Mouse (Mus musculus): ENCODE results near the gene Ist1. TPM values are rescaled to one million over a fixed set of nuclear protein-coding genes. Genes with fewer than 3 reads are reported as not detected.

Gene Ist1
- polyA plus RNA-seq, 1 experiment, result 44.1 TPM

GRCm38 (mm10) chr8:109734018-109734417, 41.0 kb upstream of the Ist1 start:
- H3K4me3 ChIP-seq, result no peak overlapping the region
- H3K27me3 ChIP-seq (ENCODE audit: control insufficient read depth, insufficient read depth, insufficient read length), result no peaks in the 10 kb centered on the region
- no peak for TF ChIP-seq TCF3 (IDR thresholded peaks at IDR 0.05; ENCODE audit: insufficient read length, low read depth)
- TF ChIP-seq MYOG (IDR thresholded peaks at IDR 0.05; ENCODE audit: control insufficient read depth in 1 of 3, insufficient read depth in 1 of 3, insufficient read length in 2 of 3, low read depth in 2 of 3), result no peak
- TF ChIP-seq MYOD1 (IDR thresholded peaks at IDR 0.05; ENCODE audit: control insufficient read depth in 1 of 3, insufficient read length in 2 of 3, low read depth in 2 of 3), result no peak
- no peak for TF ChIP-seq E2F4 (IDR thresholded peaks at IDR 0.05; ENCODE audit: insufficient read depth)
- TF ChIP-seq POLR2AphosphoS2 (IDR thresholded peaks at IDR 0.05; ENCODE audit: insufficient read length, low read depth), result no peak
- TF ChIP-seq TCF12 (IDR thresholded peaks at IDR 0.05; ENCODE audit: insufficient read depth, poor library complexity, severe bottlenecking), result no peak
- TF ChIP-seq POLR2A (IDR thresholded peaks at IDR 0.05; ENCODE audit: insufficient read length, low read depth), result no peak
- no peak for TF ChIP-seq SRF (IDR thresholded peaks at IDR 0.05; ENCODE audit: control insufficient read depth, insufficient read length, low read depth)
- TF ChIP-seq CEBPB (IDR thresholded peaks at IDR 0.05; ENCODE audit: insufficient read depth, poor library complexity, severe bottlenecking), result no peak
- no peak for TF ChIP-seq USF1 (IDR thresholded peaks at IDR 0.05; ENCODE audit: low read depth)
- no peak for TF ChIP-seq MAX (IDR thresholded peaks at IDR 0.05; ENCODE audit: low read depth)
- no peak for TF ChIP-seq REST (IDR thresholded peaks at IDR 0.05; ENCODE audit: insufficient read depth, insufficient read length)
- peaks cover 24% of the 10 kb centered on the region for H3K79me2 ChIP-seq (ENCODE audit: control insufficient read depth, insufficient read depth)
- H3K4me2 ChIP-seq (ENCODE audit: low read depth), result no peak overlapping the region
- H3ac ChIP-seq (ENCODE audit: control insufficient read depth, insufficient read length), result no peak overlapping the region
- H3K36me3 ChIP-seq (ENCODE audit: control insufficient read depth, insufficient read depth), result peaks cover 9% of the 10 kb centered on the region

- no peaks in the 10 kb centered on the region for H3K27me3 ChIP-seq (ENCODE audit: control insufficient read depth, insufficient read depth, insufficient read length)
- H3K79me2 ChIP-seq (ENCODE audit: control insufficient read depth, insufficient read depth), result peaks cover 12% of the 10 kb centered on the region
- peaks cover 10% of the 10 kb centered on the region for H3K36me3 ChIP-seq (ENCODE audit: control insufficient read depth, insufficient read depth)
- H3K4me2 ChIP-seq (ENCODE audit: low read depth), result no peak overlapping the region
- no peak overlapping the region for H3K4me3 ChIP-seq
- H3ac ChIP-seq (ENCODE audit: control insufficient read depth, insufficient read length), result no peak overlapping the region
- TF ChIP-seq CEBPB (IDR thresholded peaks at IDR 0.05; ENCODE audit: insufficient read depth, poor library complexity, severe bottlenecking) (no peak), TCF3 (IDR thresholded peaks at IDR 0.05; ENCODE audit: insufficient read length, low read depth) (no peak), SRF (IDR thresholded peaks at IDR 0.05; ENCODE audit: control insufficient read depth, insufficient read length, low read depth) (no peak), MYOG (IDR thresholded peaks at IDR 0.05; ENCODE audit: control insufficient read depth in 1 of 3, insufficient read depth in 1 of 3, insufficient read length in 2 of 3, low read depth in 2 of 3) (no peak), POLR2A (IDR thresholded peaks at IDR 0.05; ENCODE audit: insufficient read length, low read depth) (no peak), TCF12 (IDR thresholded peaks at IDR 0.05; ENCODE audit: insufficient read depth, poor library complexity, severe bottlenecking) (no peak), MAX (IDR thresholded peaks at IDR 0.05; ENCODE audit: low read depth) (no peak), E2F4 (IDR thresholded peaks at IDR 0.05; ENCODE audit: insufficient read depth) (no peak), POLR2AphosphoS2 (IDR thresholded peaks at IDR 0.05; ENCODE audit: insufficient read length, low read depth) (no peak), REST (IDR thresholded peaks at IDR 0.05; ENCODE audit: insufficient read depth, insufficient read length) (no peak), MYOD1 (IDR thresholded peaks at IDR 0.05; ENCODE audit: control insufficient read depth in 1 of 3, insufficient read length in 2 of 3, low read depth in 2 of 3) (no peak), USF1 (IDR thresholded peaks at IDR 0.05; ENCODE audit: low read depth) (no peak)
These were observed 38.0 kb upstream of the Ist1 start for GRCm38 (mm10) chr8:109731012-109731411.

GRCm38 (mm10) chr8:109725106-109725505, 32.0 kb upstream of the Ist1 start:
- Histone ChIP-seq H3K27me3 (ENCODE audit: control insufficient read depth, insufficient read depth, insufficient read length) (no peaks in the 10 kb centered on the region), H3K36me3 (ENCODE audit: control insufficient read depth, insufficient read depth) (peaks cover 41% of the 10 kb centered on the region), H3K4me2 (ENCODE audit: low read depth) (no peak overlapping the region), H3K79me2 (ENCODE audit: control insufficient read depth, insufficient read depth) (no peaks in the 10 kb centered on the region), H3ac (ENCODE audit: control insufficient read depth, insufficient read length) (no peak overlapping the region), H3K4me3 (no peak overlapping the region)
- TF ChIP-seq MAX (IDR thresholded peaks at IDR 0.05; ENCODE audit: low read depth) (no peak), TCF3 (IDR thresholded peaks at IDR 0.05; ENCODE audit: insufficient read length, low read depth) (no peak), E2F4 (IDR thresholded peaks at IDR 0.05; ENCODE audit: insufficient read depth) (no peak), SRF (IDR thresholded peaks at IDR 0.05; ENCODE audit: control insufficient read depth, insufficient read length, low read depth) (no peak)

- H3K79me2 ChIP-seq (ENCODE audit: control insufficient read depth, insufficient read depth), result no peaks in the 10 kb centered on the region
- peaks cover 56% of the 10 kb centered on the region for H3K36me3 ChIP-seq (ENCODE audit: control insufficient read depth, insufficient read depth)
- no peak for TF ChIP-seq MAX (IDR thresholded peaks at IDR 0.05; ENCODE audit: low read depth)
- no peak for TF ChIP-seq MYOD1 (IDR thresholded peaks at IDR 0.05; ENCODE audit: control insufficient read depth in 1 of 3, insufficient read length in 2 of 3, low read depth in 2 of 3)
- TF ChIP-seq MYOG (IDR thresholded peaks at IDR 0.05; ENCODE audit: control insufficient read depth in 1 of 3, insufficient read depth in 1 of 3, insufficient read length in 2 of 3, low read depth in 2 of 3), result no peak
- TF ChIP-seq TCF3 (IDR thresholded peaks at IDR 0.05; ENCODE audit: insufficient read length, low read depth), result no peak
- no peak for TF ChIP-seq TCF12 (IDR thresholded peaks at IDR 0.05; ENCODE audit: insufficient read depth, poor library complexity, severe bottlenecking)
- TF ChIP-seq REST (IDR thresholded peaks at IDR 0.05; ENCODE audit: insufficient read depth, insufficient read length), result no peak
- TF ChIP-seq USF1 (IDR thresholded peaks at IDR 0.05; ENCODE audit: low read depth), result no peak
- no peak for TF ChIP-seq SRF (IDR thresholded peaks at IDR 0.05; ENCODE audit: control insufficient read depth, insufficient read length, low read depth)
- no peak for TF ChIP-seq CEBPB (IDR thresholded peaks at IDR 0.05; ENCODE audit: insufficient read depth, poor library complexity, severe bottlenecking)
- no peak for TF ChIP-seq E2F4 (IDR thresholded peaks at IDR 0.05; ENCODE audit: insufficient read depth)
- no peak for TF ChIP-seq POLR2A (IDR thresholded peaks at IDR 0.05; ENCODE audit: insufficient read length, low read depth)
These were observed 21.9 kb upstream of the Ist1 start for GRCm38 (mm10) chr8:109714961-109715360.

GRCm38 (mm10) chr8:109712521-109712920, 19.5 kb upstream of the Ist1 start:
- Histone ChIP-seq H3K4me3 (no peak overlapping the region), H3K27me3 (ENCODE audit: control insufficient read depth, insufficient read depth, insufficient read length) (no peaks in the 10 kb centered on the region), H3K79me2 (ENCODE audit: control insufficient read depth, insufficient read depth) (no peaks in the 10 kb centered on the region), H3K36me3 (ENCODE audit: control insufficient read depth, insufficient read depth) (peaks cover 50% of the 10 kb centered on the region), H3K4me2 (ENCODE audit: low read depth) (no peak overlapping the region), H3ac (ENCODE audit: control insufficient read depth, insufficient read length) (no peak overlapping the region)
- TF ChIP-seq USF1 (IDR thresholded peaks at IDR 0.05; ENCODE audit: low read depth) (no peak), POLR2A (IDR thresholded peaks at IDR 0.05; ENCODE audit: insufficient read length, low read depth) (no peak), CEBPB (IDR thresholded peaks at IDR 0.05; ENCODE audit: insufficient read depth, poor library complexity, severe bottlenecking) (no peak), MYOD1 (IDR thresholded peaks at IDR 0.05; ENCODE audit: control insufficient read depth in 1 of 3, insufficient read length in 2 of 3, low read depth in 2 of 3) (no peak), REST (IDR thresholded peaks at IDR 0.05; ENCODE audit: insufficient read depth, insufficient read length) (no peak), E2F4 (IDR thresholded peaks at IDR 0.05; ENCODE audit: insufficient read depth) (no peak), MAX (IDR thresholded peaks at IDR 0.05; ENCODE audit: low read depth) (no peak), SRF (IDR thresholded peaks at IDR 0.05; ENCODE audit: control insufficient read depth, insufficient read length, low read depth) (no peak), POLR2AphosphoS2 (IDR thresholded peaks at IDR 0.05; ENCODE audit: insufficient read length, low read depth) (no peak), TCF12 (IDR thresholded peaks at IDR 0.05; ENCODE audit: insufficient read depth, poor library complexity, severe bottlenecking) (no peak), TCF3 (IDR thresholded peaks at IDR 0.05; ENCODE audit: insufficient read length, low read depth) (no peak), MYOG (IDR thresholded peaks at IDR 0.05; ENCODE audit: control insufficient read depth in 1 of 3, insufficient read depth in 1 of 3, insufficient read length in 2 of 3, low read depth in 2 of 3) (no peak)

More at GRCm38 (mm10) chr8:109714961-109715360, 21.9 kb upstream of the Ist1 start:
- Histone ChIP-seq H3K4me2 (ENCODE audit: low read depth) (no peak overlapping the region), H3K27me3 (ENCODE audit: control insufficient read depth, insufficient read depth, insufficient read length) (no peaks in the 10 kb centered on the region), H3ac (ENCODE audit: control insufficient read depth, insufficient read length) (no peak overlapping the region), H3K4me3 (no peak overlapping the region)

Measured in myocyte (in vitro differentiated cells).